Mouse (Mus musculus): Measurements from ENCODE around the gene 4930451I11Rik.

The 4930451I11Rik gene

GRCm38 (mm10) chr7:126780971-126781635 is 50.3 kb downstream of the 4930451I11Rik start, which contains the start of gene Tbx6:
Tbx6 (plus strand) TSS chr7:126781483.
- no peak for DNase-seq (ENCODE audit: low spot score in 2 of 2)

All from left cerebral cortex, adult 9 months (tissue).